Mouse (Mus musculus) C2C12 (cell line): ENCODE results near the gene Gm10491. TPM values are rescaled to one million over a fixed set of nuclear protein-coding genes. Genes with fewer than 3 reads are reported as not detected.
"Not testable (repeated sequence)": the region's sequence is repeated elsewhere in the genome, so short reads cannot be mapped to it uniquely, and the experiment has no call there.

ENCODE experiments used
- H3K27me3 ChIP-seq: one replicate; pipeline ENCODE4 v1.6.1; 2011; ENCODE audit not compliant: control insufficient read depth, insufficient read depth, insufficient read length
- H3K36me3 ChIP-seq: one replicate; pipeline ENCODE4 v1.6.1; 2011; ENCODE audit not compliant: control insufficient read depth, insufficient read depth
- H3K4me3 ChIP-seq: one replicate; pipeline ENCODE4 v1.5.1; 2011; ENCODE audit warnings: mild to moderate bottlenecking, control low read depth; ENCODE audit not compliant: poor library complexity, insufficient read depth, severe bottlenecking
- H3K79me2 ChIP-seq: one replicate; pipeline ENCODE4 v1.6.1; 2011; ENCODE audit not compliant: control insufficient read depth, insufficient read depth
- H3K79me3 ChIP-seq: one replicate; pipeline ENCODE4 v1.6.1; 2011; ENCODE audit warnings: low read depth, control low read depth
- H3ac ChIP-seq: one replicate; pipeline ENCODE3; 2011; ENCODE audit warnings: low read depth; ENCODE audit not compliant: control insufficient read depth, insufficient read length
- CEBPB ChIP-seq: IDR thresholded peaks from one replicate; pipeline ENCODE4 v1.6.1; 2011; ENCODE audit warnings: low read depth, mild to moderate bottlenecking, control low read depth, moderate library complexity
- CTCF ChIP-seq: IDR thresholded peaks from one replicate; pipeline ENCODE4 v1.5.1; 2011; ENCODE audit not compliant: control insufficient read depth, insufficient read depth, insufficient read length
- FOSL1 ChIP-seq: IDR thresholded peaks from one replicate; pipeline ENCODE4 v1.8.0; 2011; ENCODE audit warnings: mild to moderate bottlenecking, low read length; ENCODE audit not compliant: poor library complexity, insufficient read depth, severe bottlenecking
- MAX ChIP-seq: IDR thresholded peaks from one replicate; pipeline ENCODE4 v1.6.1; 2011; ENCODE audit warnings: mild to moderate bottlenecking, control low read depth
- MYOD1 ChIP-seq: IDR thresholded peaks from one replicate; pipeline ENCODE4 v1.6.1; 2011; ENCODE audit warnings: low read depth; ENCODE audit not compliant: control insufficient read depth, insufficient read length
- MYOG ChIP-seq: IDR thresholded peaks from one replicate; pipeline ENCODE4 v1.6.1; 2011; ENCODE audit not compliant: control insufficient read depth, insufficient read length; ENCODE audit errors: extremely low read depth
- USF1 ChIP-seq: IDR thresholded peaks from one replicate; pipeline ENCODE4 v1.6.1; 2011; ENCODE audit warnings: low read depth, mild to moderate bottlenecking, control low read depth, moderate library complexity
- polyA plus RNA-seq: library from polyadenylated mRNA; unstranded; fragments of >200 nt; fragmentation: generic; extraction: Trizol; gene quantifications from one replicate; pipeline ENCODE4 v1.2.1, GENCODE M21; 2012; ENCODE audit warnings: missing spikeins

The Gm10491 gene
- polyA plus RNA-seq, 1 experiment = not detected

DNA sequence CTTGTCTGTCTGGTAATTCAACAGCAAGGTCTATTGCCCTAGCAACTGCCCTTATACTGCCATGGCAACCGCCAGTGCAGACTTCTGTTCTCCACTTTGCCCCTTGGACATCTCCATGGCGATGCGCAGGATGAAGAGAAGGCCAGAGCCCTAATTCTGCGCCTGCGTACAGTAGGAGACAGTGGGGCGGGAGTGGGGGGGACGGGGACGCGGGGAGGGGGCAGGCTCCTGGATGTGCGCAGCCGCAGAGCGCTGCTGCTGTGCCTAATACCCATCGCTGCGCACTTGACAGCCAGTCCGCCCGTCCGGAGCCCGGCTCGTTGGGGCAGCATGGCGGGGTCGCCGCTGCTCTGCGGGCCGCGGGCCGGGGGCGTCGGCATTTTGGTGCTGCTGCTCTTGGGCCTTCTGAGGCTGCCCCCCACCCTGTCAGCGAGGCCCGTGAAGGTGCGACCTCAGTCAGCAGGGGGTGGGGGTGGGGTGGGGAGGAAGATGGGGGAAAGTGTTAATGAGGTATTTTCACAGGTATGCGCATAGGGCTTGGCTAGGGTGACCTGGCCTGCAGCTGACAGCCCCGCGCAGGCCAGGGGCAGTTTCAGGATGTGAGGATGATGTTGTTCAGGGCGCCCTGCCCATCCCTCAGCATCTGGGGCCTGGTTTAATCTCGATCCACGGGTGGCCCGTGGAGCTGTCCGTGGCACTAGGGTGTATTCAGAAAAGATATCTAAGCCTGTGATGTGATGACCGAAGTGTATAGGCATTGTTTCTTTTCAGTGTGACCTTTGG, 12.2 kb upstream of the Gm10491 start, which contains the start of gene Pcsk1n:
Gene Pcsk1n (plus strand): TSS at position 222 of the 783 bp plus-strand sequence.
- Histone ChIP-seq H3ac (no peak within 1 kb of the TSS), H3K27me3 (peaks cover 28% of the 10 kb centered on the region), H3K36me3 (no peaks in the 10 kb centered on the region), H3K4me3 (no peak within 1 kb of the TSS), H3K79me3 (no peaks in the 10 kb centered on the region), H3K79me2 (no peaks in the 10 kb centered on the region)
- no peak for TF ChIP-seq FOSL1
- TF ChIP-seq MYOD1 = no peak
- TF ChIP-seq CEBPB = no peak
- no peak for TF ChIP-seq CTCF
- TF ChIP-seq USF1 = no peak

DNA sequence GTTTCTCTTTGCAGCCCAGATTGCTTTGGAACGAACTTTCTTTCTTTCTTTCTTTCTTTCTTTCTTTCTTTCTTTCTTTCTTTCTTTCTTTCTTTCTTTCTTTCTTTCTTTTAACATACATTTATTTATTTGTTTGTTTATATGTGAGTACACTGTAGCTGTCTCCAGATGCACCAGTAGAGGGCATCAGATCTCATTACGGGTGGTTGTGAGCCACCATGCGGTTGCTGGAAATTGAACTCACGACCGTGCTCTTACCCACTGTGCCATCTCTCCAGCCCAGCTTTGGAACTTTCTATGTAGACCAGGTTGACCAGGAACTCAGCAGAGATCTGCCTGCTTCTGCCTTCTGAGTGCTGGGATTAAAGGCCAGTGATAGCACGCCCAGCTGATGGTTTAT, 10.3 kb upstream of the Gm10491 start:
- H3K79me2 ChIP-seq, H3K79me3 ChIP-seq, H3ac ChIP-seq, H3K36me3 ChIP-seq, H3K4me3 ChIP-seq: not testable (repeated sequence)
- peaks cover 16% of the 10 kb centered on the region for H3K27me3 ChIP-seq

DNA sequence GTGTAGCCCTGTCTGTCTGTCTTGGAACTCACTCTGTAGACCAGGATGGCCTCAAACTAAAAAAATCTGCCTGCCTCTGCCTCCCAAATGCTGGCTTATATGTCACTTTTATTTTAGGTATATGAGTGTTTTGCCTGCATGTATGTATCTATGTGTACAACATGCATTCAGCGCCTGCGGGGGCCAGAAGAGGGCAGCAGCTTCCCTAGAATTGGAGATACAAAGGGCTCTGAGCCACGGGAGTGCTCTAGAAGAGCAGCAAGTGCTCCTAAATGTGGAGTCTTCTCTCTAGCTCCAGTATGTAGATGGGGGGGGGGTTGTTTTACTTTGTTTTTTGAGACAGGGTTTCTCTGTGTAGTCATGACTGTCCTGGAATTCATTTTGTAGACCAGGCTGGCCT, 8.0 kb upstream of the Gm10491 start:
- not testable (repeated sequence) for H3K27me3 ChIP-seq, H3ac ChIP-seq, H3K79me3 ChIP-seq, H3K79me2 ChIP-seq, H3K4me3 ChIP-seq, H3K36me3 ChIP-seq

DNA sequence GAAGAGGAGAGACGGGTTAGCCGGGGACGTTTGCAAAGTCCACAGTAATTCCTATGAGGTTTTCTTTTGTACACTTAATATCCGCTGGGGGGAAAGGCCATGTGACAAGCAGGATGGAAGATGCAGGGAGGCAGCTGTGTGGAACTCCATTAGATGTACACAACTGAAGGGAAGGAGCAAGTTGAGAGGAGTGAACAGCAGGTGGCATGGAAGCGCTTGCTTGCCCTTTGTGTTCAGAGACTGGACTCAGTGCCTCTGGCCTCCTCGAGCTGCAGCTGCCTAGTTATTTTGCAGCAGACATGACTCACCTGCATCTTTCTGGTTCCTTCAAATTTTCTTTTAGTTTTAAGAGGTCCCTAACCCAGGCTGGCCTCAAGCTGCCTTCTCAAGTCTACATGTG, 2.8 kb upstream of the Gm10491 start:
- Histone ChIP-seq H3K27me3 (no peaks in the 10 kb centered on the region), H3K79me3 (no peaks in the 10 kb centered on the region), H3K36me3 (no peaks in the 10 kb centered on the region), H3K4me3 (no peak overlapping the region), H3K79me2 (no peaks in the 10 kb centered on the region), H3ac (no peak overlapping the region)
- TF ChIP-seq MYOG (no peak), CEBPB (no peak), MAX (no peak), USF1 (no peak), FOSL1 (no peak), CTCF (no peak), MYOD1 (no peak)

DNA sequence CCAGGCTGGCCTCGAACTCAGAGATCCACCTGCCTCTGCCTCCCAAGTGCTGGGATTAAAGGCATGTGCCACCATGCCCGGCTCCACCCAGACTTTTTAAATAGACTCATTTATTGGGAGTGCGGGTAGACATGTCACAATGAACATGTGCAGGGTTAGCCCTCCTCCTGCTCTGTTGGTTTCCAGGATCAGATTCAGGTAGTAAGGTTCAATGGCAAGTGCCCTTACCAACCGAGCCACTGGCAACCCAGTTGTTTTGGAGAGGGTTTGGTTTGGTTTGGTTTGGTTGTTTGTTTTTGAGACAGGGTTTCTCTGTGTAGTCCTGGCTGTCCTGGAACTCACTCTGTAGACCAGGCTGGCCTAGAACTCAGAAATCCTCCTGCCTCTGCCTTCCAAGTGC, 1.6 kb upstream of the Gm10491 start, which contains the start of gene Gm10490:
Gene Gm10490 (plus strand): TSS at position 301 of the 400 bp plus-strand sequence.
- H3K36me3 ChIP-seq, H3K4me3 ChIP-seq, H3K79me3 ChIP-seq, H3K79me2 ChIP-seq, H3K27me3 ChIP-seq, H3ac ChIP-seq: not testable (repeated sequence)

DNA sequence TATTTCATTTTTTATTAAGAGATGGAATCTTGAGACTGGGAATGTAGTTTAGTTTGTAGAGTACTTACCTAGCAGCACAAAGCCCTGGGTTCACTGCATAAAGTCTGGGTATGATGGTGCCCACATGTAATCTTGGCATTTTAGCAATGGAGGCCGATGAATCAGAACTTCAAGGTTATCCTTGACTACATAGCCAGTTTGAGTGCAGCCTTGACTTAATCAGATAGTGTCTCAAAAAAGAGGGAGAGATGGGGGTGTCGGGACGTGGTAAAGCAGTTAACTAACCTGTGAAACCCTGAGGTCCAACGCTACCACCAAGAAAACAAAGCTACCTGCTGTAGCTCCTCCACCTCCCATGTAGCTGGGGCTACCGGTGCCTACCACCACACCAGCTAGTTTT, 3.2 kb downstream of the Gm10491 start:
- Histone ChIP-seq H3K27me3 (no peaks in the 10 kb centered on the region), H3K4me3 (no peak overlapping the region), H3ac (no peak overlapping the region), H3K79me2 (no peaks in the 10 kb centered on the region), H3K36me3 (no peaks in the 10 kb centered on the region), H3K79me3 (no peaks in the 10 kb centered on the region)
- no peak for TF ChIP-seq FOSL1
- TF ChIP-seq MAX = no peak
- TF ChIP-seq CEBPB = no peak
- no peak for TF ChIP-seq CTCF
- no peak for TF ChIP-seq MYOD1
- no peak for TF ChIP-seq MYOG
- no peak for TF ChIP-seq USF1
